Comparison of ENCODE assay signal across 32 mouse cellular contexts in the genomic region with DNA sequence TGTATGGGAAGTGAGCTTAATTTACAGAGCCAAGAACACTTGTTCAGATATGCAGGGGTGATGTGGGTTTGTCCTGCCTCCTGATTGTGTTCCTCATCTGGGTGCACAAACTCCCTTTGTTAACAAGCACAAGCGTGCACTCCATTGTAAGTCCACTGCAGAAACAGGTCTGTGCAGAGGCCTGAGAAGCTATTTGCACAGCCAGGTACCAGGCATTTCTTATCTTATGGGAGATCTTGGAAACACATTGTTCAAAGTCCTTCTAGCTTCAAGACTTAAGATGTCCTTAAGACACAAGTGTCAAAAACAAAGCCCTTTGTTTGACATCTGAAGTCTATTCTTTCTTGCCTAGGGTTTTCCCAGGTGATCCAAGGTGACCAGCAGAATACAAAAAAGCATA. TPM values are rescaled to one million over a fixed set of nuclear protein-coding genes. Genes with fewer than 3 reads are reported as not detected.
DNase-seq lines count a peak whose midpoint lies in the region; ATAC-seq lines count a peak whose summit lies in the region.
"Had no signal": no experiment of that assay in that cellular context is flagged by ENCODE, and none has a peak within 500 bp of the region (broad histone marks: within the 10 kb centered on the region; RNA-seq: fewer than 3 reads in every experiment).

No protein-coding gene starts in this region.

- H3K4me1 ChIP-seq in lung, embryonic 15.5 days: peaks cover 5% of the 10 kb centered on the region; the same call in 1 of the 2 replicates

- H3K9me3 ChIP-seq in lung, embryonic 15.5 days: no peaks in the 10 kb centered on the region
- H3K9me3 ChIP-seq: embryonic facial prominence, embryonic 10.5 days; embryonic facial prominence, embryonic 13.5 days; forebrain, embryonic 10.5 days; forebrain, embryonic 15.5 days; heart, embryonic 12.5 days; heart, embryonic 15.5 days; hindbrain, embryonic 10.5 days; hindbrain, embryonic 13.5 days had no signal

- H3K27ac ChIP-seq in lung, embryonic 15.5 days: peak overlapping the region; percentile 24; the same call in 1 of the 2 replicates
- H3K27ac ChIP-seq: embryonic facial prominence, embryonic 10.5 days; embryonic facial prominence, embryonic 13.5 days; forebrain, embryonic 10.5 days; forebrain, embryonic 15.5 days; heart, embryonic 15.5 days; hindbrain, embryonic 10.5 days; hindbrain, embryonic 13.5 days had no signal

- H3K9ac ChIP-seq in lung, embryonic 15.5 days: no peak overlapping the region
- H3K9ac ChIP-seq: embryonic facial prominence, embryonic 13.5 days; forebrain, embryonic 15.5 days; heart, embryonic 12.5 days; heart, embryonic 15.5 days; hindbrain, embryonic 13.5 days had no signal

- 57% methylated on average over 1 of the region's 1 CpGs for WGBS in lung, embryonic 15.5 days

- no peak for ATAC-seq in lung, embryonic 15.5 days (ENCODE audit: borderline replicate concordance, extremely low read depth, low FRiP score, low TSS enrichment)
- ATAC-seq in megakaryocyte, adult 5-6 weeks (ENCODE audit: poor library complexity, severe bottlenecking): no peak
- ATAC-seq: CD4-positive, CD25-positive, alpha-beta regulatory T cell, adult 4 months; forebrain, embryonic 15.5 days; hindbrain, embryonic 16.5 days had no signal

- no peaks in the 10 kb centered on the region for H3K27me3 ChIP-seq in lung, embryonic 15.5 days
- H3K27me3 ChIP-seq: embryonic facial prominence, embryonic 13.5 days; forebrain, embryonic 15.5 days; heart, embryonic 12.5 days; heart, embryonic 15.5 days; hindbrain, embryonic 13.5 days had no signal

- DNase-seq in lung, postnatal 14 days: no peak
- peak; percentile 51 for DNase-seq in lung, postnatal 25 days (ENCODE audit: low spot score)
- no peak for DNase-seq in lung, postnatal 10 days
- DNase-seq in lung, postnatal 36 days: peak; percentile 44
- DNase-seq: adrenal gland, adult 2 months; adrenal gland, postnatal 14 days; cerebellum, adult 11 months; cerebellum, adult 2 months; cerebellum, adult 9-11 months; cerebellum, postnatal 36 days; embryo, embryonic 11 days; gastrocnemius, postnatal 25 days; heart, postnatal 10 days; heart, postnatal 36 days had no signal

- no peak overlapping the region for H3K4me2 ChIP-seq in lung, embryonic 15.5 days
- H3K4me2 ChIP-seq: embryonic facial prominence, embryonic 13.5 days; forebrain, embryonic 15.5 days; heart, embryonic 12.5 days; heart, embryonic 15.5 days; hindbrain, embryonic 13.5 days had no signal

- H3K36me3 ChIP-seq in lung, embryonic 15.5 days: no peaks in the 10 kb centered on the region
- H3K36me3 ChIP-seq: embryonic facial prominence, embryonic 10.5 days; embryonic facial prominence, embryonic 13.5 days; forebrain, embryonic 10.5 days; forebrain, embryonic 15.5 days; heart, embryonic 12.5 days; heart, embryonic 15.5 days; hindbrain, embryonic 10.5 days; hindbrain, embryonic 13.5 days had no signal

- H3K4me3 ChIP-seq in lung, embryonic 15.5 days: no peak overlapping the region
- H3K4me3 ChIP-seq: embryonic facial prominence, embryonic 10.5 days; embryonic facial prominence, embryonic 13.5 days; erythroblast, embryonic 14.5 days; forebrain, embryonic 10.5 days; forebrain, embryonic 15.5 days; heart, embryonic 12.5 days; heart, embryonic 15.5 days; hindbrain, embryonic 10.5 days; hindbrain, embryonic 13.5 days had no signal

RNA-seq across cellular contexts. Expression of gene Pcx, which starts 5.4 kb away (rescaled TPM):
- polyA plus RNA-seq in lung, embryonic 15.5 days (2015; fragmentation: Nextera tagmentation; extraction: Ambion mirVana): 17.7 and 18.5 TPM in 2 replicates
- 0.22 and 0.64 TPM in 2 replicates for total RNA-seq in megakaryocyte, adult 5-6 weeks (2015)
- 0.62 and 0.69 TPM in 2 replicates for total RNA-seq in megakaryocyte, adult 5-6 weeks (2017)

RNA-seq across cellular contexts. Expression of gene 2010003K11Rik, which starts 6.4 kb away (rescaled TPM):
- not detected in 2 replicates for polyA plus RNA-seq in lung, embryonic 15.5 days (2015; fragmentation: Nextera tagmentation; extraction: Ambion mirVana)
- total RNA-seq in megakaryocyte, adult 5-6 weeks (2015): not detected in 2 replicates
- not detected in 2 replicates for total RNA-seq in megakaryocyte, adult 5-6 weeks (2017)
- total RNA-seq: granulocyte monocyte progenitor cell, adult 5-6 weeks; heart, adult 8-10 months; MEL had no signal
- polyA plus RNA-seq: C2C12; CD4-positive, CD25-positive, alpha-beta regulatory T cell, adult 4 months; cerebellum, adult 2 months; cortical plate, adult 2 months; embryonic facial prominence, embryonic 10.5 days; embryonic facial prominence, embryonic 13.5 days; erythroblast, embryonic 14.5 days; forebrain, embryonic 10.5 days; forebrain, embryonic 15.5 days; heart, embryonic 12.5 days; heart, embryonic 15.5 days; hindbrain, embryonic 13.5 days; hindbrain, embryonic 16.5 days had no signal

RNA-seq across cellular contexts. Expression of gene Syt12, which starts 27.6 kb away (rescaled TPM):
- polyA plus RNA-seq in lung, embryonic 15.5 days (2015; fragmentation: Nextera tagmentation; extraction: Ambion mirVana): 1.1 and 1.2 TPM in 2 replicates
- not detected in 2 replicates for total RNA-seq in megakaryocyte, adult 5-6 weeks (2015)
- total RNA-seq in megakaryocyte, adult 5-6 weeks (2017): not detected in 2 replicates
- total RNA-seq: granulocyte monocyte progenitor cell, adult 5-6 weeks; MEL had no signal
- polyA plus RNA-seq: CD4-positive, CD25-positive, alpha-beta regulatory T cell, adult 4 months; erythroblast, embryonic 14.5 days had no signal

Comparison
In these comparisons a context has a peak if more than half of its experiments do, and no peak if none do; other contexts are left out.
1. DNase-seq: peak in lung, postnatal 25 days (single experiment) and lung, postnatal 36 days (single experiment); none in lung, postnatal 14 days (single experiment) and lung, postnatal 10 days (single experiment).